Mouse (Mus musculus) G1E (cell line): ENCODE measurements at regions not wholly inside any gene's neighbourhood (a gene's known extent, or its start where the extent isn't known, plus 50 kb on each side); places are given as distances from the start of the nearest gene placed in this dataset.

ENCODE experiments used
- ATAC-seq: 2 replicates; pipeline ENCODE4 v1.8.0; 2016; ENCODE audit warnings: mild to moderate bottlenecking; ENCODE audit not compliant: insufficient number of reproducible peaks, poor library complexity, low FRiP score, severe bottlenecking; ENCODE audit errors: extremely low read depth
- DNase-seq: peaks from one replicate; pipeline ENCODE4 v3.0.0; 2012; ENCODE audit warnings: low spot score
- H3K27me3 ChIP-seq: 2 replicates; pipeline ENCODE4 v1.6.1; 2012; ENCODE audit warnings: mild to moderate bottlenecking, low read length, inconsistent platforms; ENCODE audit not compliant: insufficient read depth
- H3K36me3 ChIP-seq: replicated peaks from 2 replicates; pipeline ENCODE3; 2012; ENCODE audit warnings: mild to moderate bottlenecking, inconsistent platforms
- H3K4me1 ChIP-seq: 2 replicates; pipeline ENCODE4 v1.6.1; 2012; ENCODE audit warnings: low read depth, low read length, inconsistent platforms, mixed read lengths; ENCODE audit not compliant: insufficient read depth
- H3K4me3 ChIP-seq: 2 replicates; pipeline ENCODE4 v1.5.1; 2012; ENCODE audit warnings: low read depth, mild to moderate bottlenecking, inconsistent platforms, low read length, moderate library complexity, mixed read lengths
- H3K9me3 ChIP-seq: replicated peaks from 2 replicates; pipeline ENCODE4 v1.6.1; 2012; ENCODE audit warnings: inconsistent platforms
- CTCF ChIP-seq: IDR thresholded peaks from 2 replicates; pipeline ENCODE4 v1.5.1; 2012; ENCODE audit warnings: low read depth, low read length, inconsistent platforms, mixed read lengths
- GATA1 ChIP-seq: IDR thresholded peaks from 2 replicates; pipeline ENCODE4 v1.6.1; 2012; ENCODE audit warnings: borderline replicate concordance, low read length, inconsistent platforms, mixed read lengths
- GATA2 ChIP-seq: IDR thresholded peaks from 2 replicates; pipeline ENCODE4 v1.6.1; 2012; ENCODE audit warnings: low read depth, low read length, inconsistent platforms, borderline replicate concordance
- POLR2AphosphoS5 ChIP-seq: IDR thresholded peaks from 2 replicates; pipeline ENCODE4 v1.6.1; 2012; ENCODE audit warnings: low read depth, low read length, inconsistent platforms; ENCODE audit not compliant: insufficient replicate concordance
- TAL1 ChIP-seq: conservative IDR thresholded peaks from 2 replicates; pipeline ENCODE4 v1.6.1; 2012; ENCODE audit warnings: low read depth, low read length, inconsistent platforms, mixed read lengths

GRCm38 (mm10) chr6:93273917-93274513, 330.7 kb upstream of the Adamts9 start:
- Histone ChIP-seq H3K27me3 (no peaks in the 10 kb centered on the region), H3K4me3 (no peak overlapping the region), H3K36me3 (no peaks in the 10 kb centered on the region), H3K9me3 (peaks cover 11% of the 10 kb centered on the region), H3K4me1 (no peaks in the 10 kb centered on the region)
- DNase-seq (no peak), ATAC-seq (no peak)
- no peak for TF ChIP-seq TAL1

- Histone ChIP-seq H3K9me3 (peaks cover 11% of the 10 kb centered on the region), H3K4me1 (no peaks in the 10 kb centered on the region), H3K36me3 (no peaks in the 10 kb centered on the region), H3K4me3 (no peak overlapping the region), H3K27me3 (no peaks in the 10 kb centered on the region)
- no peak for TF ChIP-seq GATA2
- TF ChIP-seq TAL1: no peak
- TF ChIP-seq CTCF: no peak
- TF ChIP-seq POLR2AphosphoS5: no peak
- no peak for TF ChIP-seq GATA1
- ATAC-seq (no peak), DNase-seq (no peak)
These were observed 328.9 kb upstream of the Adamts9 start for GRCm38 (mm10) chr6:93272206-93272605.

GRCm38 (mm10) chr6:93266826-93267225, 323.5 kb upstream of the Adamts9 start:
- DNase-seq: no peak
- TF ChIP-seq TAL1 (no peak), POLR2AphosphoS5 (no peak), GATA1 (no peak), CTCF (no peak), GATA2 (no peak)

GRCm38 (mm10) chr6:93265164-93265563, 321.9 kb upstream of the Adamts9 start:
- no peak overlapping the region for H3K4me3 ChIP-seq
- ATAC-seq (no peak), DNase-seq (no peak)
- peaks cover 3% of the 10 kb centered on the region; the same call in 1 of the 2 replicates for H3K9me3 ChIP-seq
- no peaks in the 10 kb centered on the region for H3K4me1 ChIP-seq
- no peak for TF ChIP-seq GATA2
- TF ChIP-seq TAL1: no peak
- TF ChIP-seq CTCF: no peak
- TF ChIP-seq GATA1: no peak
- TF ChIP-seq POLR2AphosphoS5: no peak
- no peaks in the 10 kb centered on the region for H3K36me3 ChIP-seq
- H3K27me3 ChIP-seq: no peaks in the 10 kb centered on the region

More at GRCm38 (mm10) chr6:93266826-93267225, 323.5 kb upstream of the Adamts9 start:
- Histone ChIP-seq H3K4me1 (no peaks in the 10 kb centered on the region), H3K27me3 (no peaks in the 10 kb centered on the region), H3K36me3 (no peaks in the 10 kb centered on the region), H3K9me3 (peaks cover 7% of the 10 kb centered on the region; the same call in 1 of the 2 replicates), H3K4me3 (no peak overlapping the region)
- ATAC-seq: no peak

GRCm38 (mm10) chr6:93260827-93261226, 317.5 kb upstream of the Adamts9 start:
- H3K4me1 ChIP-seq: no peaks in the 10 kb centered on the region
- H3K9me3 ChIP-seq: 0 out of 2 replicates have a peak, but pooled peaks cover 2% of the 10 kb centered on the region
- TF ChIP-seq POLR2AphosphoS5 (no peak), CTCF (no peak), GATA1 (no peak), TAL1 (no peak), GATA2 (no peak)
- ATAC-seq: no peak
- H3K4me3 ChIP-seq: no peak overlapping the region
- H3K36me3 ChIP-seq: no peaks in the 10 kb centered on the region
- DNase-seq: no peak
- H3K27me3 ChIP-seq: no peaks in the 10 kb centered on the region

- no peak for TF ChIP-seq GATA2
- no peaks in the 10 kb centered on the region for H3K4me1 ChIP-seq
- ATAC-seq (no peak), DNase-seq (no peak)
- H3K4me3 ChIP-seq: no peak overlapping the region
- peaks cover 6% of the 10 kb centered on the region for H3K9me3 ChIP-seq
- H3K36me3 ChIP-seq: no peaks in the 10 kb centered on the region
- H3K27me3 ChIP-seq: no peaks in the 10 kb centered on the region
These were observed 314.0 kb upstream of the Adamts9 start for GRCm38 (mm10) chr6:93257130-93257841.
